Mouse (Mus musculus) neural tube, embryonic 15.5 days (tissue): ENCODE measurements at regions not wholly inside any gene's neighbourhood (a gene's known extent, or its start where the extent isn't known, plus 50 kb on each side); places are given as distances from the start of the nearest gene placed in this dataset.

ENCODE experiments used
- ATAC-seq: fragments of 200-750 bp; cut with Nextera tagmentation; 2 replicates; pipeline ENCODE4 v1.8.0; 2017; ENCODE audit warnings: mild to moderate bottlenecking, moderate TSS enrichment, moderate library complexity; ENCODE audit not compliant: low FRiP score
- H3K27ac ChIP-seq: fragments of 300-500 bp; sonication (generic); replicated peaks from 2 replicates; pipeline ENCODE4 v1.5.1; 2015; ENCODE audit warnings: mild to moderate bottlenecking, inconsistent platforms
- H3K27me3 ChIP-seq: fragments of 300-500 bp; sonication (generic); replicated peaks from 2 replicates; pipeline ENCODE4 v1.6.1; 2015; ENCODE audit warnings: inconsistent platforms
- H3K36me3 ChIP-seq: fragments of 300-500 bp; sonication (generic); 2 replicates; pipeline ENCODE4 v1.6.1; 2015; ENCODE audit warnings: inconsistent platforms
- H3K4me1 ChIP-seq: fragments of 300-500 bp; sonication (generic); 2 replicates; pipeline ENCODE4 v1.6.1; 2015; ENCODE audit warnings: inconsistent platforms
- H3K4me2 ChIP-seq: fragments of 300-500 bp; sonication (generic); 2 replicates; pipeline ENCODE4 v1.6.1; 2015; ENCODE audit warnings: inconsistent platforms, mild to moderate bottlenecking, moderate library complexity
- H3K4me3 ChIP-seq: fragments of 300-500 bp; sonication (generic); replicated peaks from 2 replicates; pipeline ENCODE4 v1.5.1; 2015; ENCODE audit warnings: mild to moderate bottlenecking, inconsistent platforms
- H3K9ac ChIP-seq: fragments of 300-500 bp; sonication (generic); replicated peaks from 2 replicates; pipeline ENCODE4 v1.6.1; 2015; ENCODE audit warnings: mild to moderate bottlenecking, inconsistent platforms
- H3K9me3 ChIP-seq: fragments of 300-500 bp; sonication (generic); replicated peaks from 2 replicates; pipeline ENCODE4 v1.6.1; 2016; ENCODE audit warnings: inconsistent platforms
- WGBS: fragments of 180-500 bp; shearing (Covaris S2); methylation state at CpG from one replicate; pipeline ENCODE4 v1.1.7; 2015; ENCODE audit warnings: mixed read lengths; 5-methylcytosine and 5-hydroxymethylcytosine counted together

DNA sequence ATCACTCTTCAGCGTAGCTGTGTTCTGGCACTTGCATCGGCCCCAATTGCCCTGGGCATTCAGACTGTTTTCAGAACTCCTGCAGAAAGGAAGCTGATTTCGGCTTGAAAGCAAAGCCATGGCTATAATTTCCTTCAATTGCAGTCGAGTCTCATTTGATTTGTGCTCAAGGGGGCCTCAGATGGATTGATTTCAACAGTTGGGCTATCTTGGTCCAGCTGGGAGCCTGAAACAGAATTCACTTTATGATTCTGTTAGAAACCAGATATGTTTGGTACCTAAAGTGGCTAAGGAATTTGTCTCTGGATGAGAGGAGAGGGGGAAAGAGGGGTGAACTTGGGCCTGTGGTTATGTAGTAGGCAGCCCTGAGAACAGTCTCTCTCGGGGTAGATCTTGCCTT, 214.4 kb upstream of the Stt3b start:
- ATAC-seq: no peak
- H3K9me3 ChIP-seq: no peaks in the 10 kb centered on the region
- 29% methylated on average over 5 of the region's 5 CpGs for WGBS
- no peak overlapping the region for H3K4me2 ChIP-seq
- peaks cover 11% of the 10 kb centered on the region; the same call in 1 of the 2 replicates for H3K4me1 ChIP-seq
- H3K4me3 ChIP-seq: no peak overlapping the region
- H3K9ac ChIP-seq: no peak overlapping the region
- no peaks in the 10 kb centered on the region for H3K27me3 ChIP-seq
- H3K27ac ChIP-seq: no peak overlapping the region
- no peaks in the 10 kb centered on the region for H3K36me3 ChIP-seq

DNA sequence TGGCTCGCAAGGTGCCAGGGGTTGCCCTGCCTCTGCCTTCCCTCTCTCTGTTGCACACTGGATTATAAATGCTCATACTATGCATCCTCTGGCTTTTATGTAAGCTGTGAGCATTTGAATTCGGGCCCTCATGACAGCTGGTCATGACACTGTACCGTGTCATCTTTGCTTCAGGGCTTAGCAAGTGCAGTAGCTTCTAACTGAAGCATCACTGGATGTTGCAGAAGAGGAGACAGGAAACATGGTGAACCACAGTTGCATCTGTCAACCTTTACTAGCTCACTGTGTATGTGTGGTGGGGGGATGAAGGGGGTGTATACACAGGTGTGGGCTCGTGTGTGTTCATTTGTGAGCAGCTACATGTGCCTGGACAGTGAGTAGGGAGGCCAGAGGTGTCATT, 216.1 kb upstream of the Stt3b start:
- Histone ChIP-seq H3K27ac (no peak overlapping the region), H3K36me3 (no peaks in the 10 kb centered on the region), H3K4me1 (peaks cover 11% of the 10 kb centered on the region; the same call in 1 of the 2 replicates), H3K9me3 (no peaks in the 10 kb centered on the region), H3K4me3 (no peak overlapping the region), H3K27me3 (no peaks in the 10 kb centered on the region), H3K4me2 (no peak overlapping the region), H3K9ac (no peak overlapping the region)
- ATAC-seq: no peak
- WGBS: 78% methylated on average over 4 of the region's 4 CpGs

DNA sequence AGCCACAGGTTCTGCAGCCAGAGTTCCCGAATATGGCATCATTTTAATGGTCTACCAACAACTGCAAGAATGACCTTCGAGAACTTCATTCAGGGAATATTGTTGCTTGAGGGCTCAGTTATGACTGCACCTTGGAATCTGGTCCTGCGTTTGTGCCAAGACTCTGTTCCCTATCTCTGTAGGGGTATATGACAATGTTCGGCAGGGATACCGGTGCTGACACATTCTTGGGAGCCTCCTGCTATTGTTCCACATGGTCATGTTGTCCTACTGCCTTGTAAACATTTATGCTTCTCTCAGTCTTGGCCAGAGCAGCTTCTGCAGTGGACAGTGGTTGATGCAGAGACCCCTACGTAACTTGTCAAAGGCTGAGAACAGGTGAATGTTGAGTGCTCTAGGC, 216.8 kb upstream of the Stt3b start:
- 90% methylated on average over 6 of the region's 6 CpGs for WGBS
- no peaks in the 10 kb centered on the region for H3K36me3 ChIP-seq
- H3K4me2 ChIP-seq: no peak overlapping the region
- H3K9ac ChIP-seq: no peak overlapping the region
- no peaks in the 10 kb centered on the region for H3K27me3 ChIP-seq
- no peak overlapping the region for H3K27ac ChIP-seq
- H3K4me1 ChIP-seq: peaks cover 11% of the 10 kb centered on the region; the same call in 1 of the 2 replicates
- no peak for ATAC-seq
- no peak overlapping the region for H3K4me3 ChIP-seq
- no peaks in the 10 kb centered on the region for H3K9me3 ChIP-seq

DNA sequence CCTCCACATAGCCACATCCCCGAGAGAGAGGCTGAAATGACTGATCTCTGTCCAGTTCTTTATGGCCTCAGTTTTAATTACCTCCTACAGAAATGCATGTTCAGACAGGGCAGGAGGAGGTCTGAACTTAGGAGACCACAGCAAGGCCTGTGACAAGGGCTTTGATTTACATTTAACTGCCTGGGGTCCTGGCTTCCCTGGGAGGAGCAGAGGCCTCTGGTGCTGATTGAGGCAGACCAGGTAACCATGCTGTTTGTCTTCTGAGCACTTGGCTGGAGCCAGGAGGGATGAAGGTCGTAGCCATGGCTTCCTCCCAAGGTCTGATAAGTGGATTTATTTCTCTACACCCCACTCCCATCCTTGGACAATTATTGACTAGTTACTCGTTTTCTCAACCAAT, 224.0 kb upstream of the Stt3b start:
- no peak for ATAC-seq
- H3K4me2 ChIP-seq: no peak overlapping the region
- H3K4me1 ChIP-seq: peaks cover 6% of the 10 kb centered on the region; the same call in 1 of the 2 replicates
- no peaks in the 10 kb centered on the region for H3K9me3 ChIP-seq
- 33% methylated on average over 3 of the region's 3 CpGs for WGBS
- no peaks in the 10 kb centered on the region for H3K27me3 ChIP-seq
- no peaks in the 10 kb centered on the region for H3K36me3 ChIP-seq
- H3K9ac ChIP-seq: no peak overlapping the region
- H3K27ac ChIP-seq: no peak overlapping the region
- no peak overlapping the region for H3K4me3 ChIP-seq

DNA sequence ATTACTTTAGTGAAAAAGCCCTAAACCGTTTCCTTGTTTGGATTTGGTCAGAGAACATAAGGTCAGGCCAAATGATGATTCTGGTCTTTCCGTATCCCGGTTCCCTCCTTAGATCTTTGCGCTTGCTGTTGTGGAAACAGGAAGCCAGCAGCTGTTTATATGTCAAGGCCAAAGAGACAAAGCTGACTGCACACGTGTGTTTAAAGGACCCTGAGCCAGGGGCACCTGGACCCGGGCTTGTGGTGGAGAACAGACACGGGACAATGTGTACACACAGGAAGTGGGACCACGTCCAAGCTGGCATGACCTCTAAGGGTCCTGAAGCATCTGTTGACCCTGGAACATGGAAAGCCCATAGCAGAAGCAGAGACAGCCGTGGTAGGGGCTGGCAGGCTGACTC, 233.4 kb upstream of the Stt3b start:
- WGBS: 79% methylated on average over 9 of the region's 9 CpGs
- Histone ChIP-seq H3K4me2 (no peak overlapping the region), H3K4me1 (peaks cover 9% of the 10 kb centered on the region), H3K4me3 (no peak overlapping the region), H3K9me3 (no peaks in the 10 kb centered on the region), H3K9ac (no peak overlapping the region), H3K36me3 (no peaks in the 10 kb centered on the region), H3K27me3 (no peaks in the 10 kb centered on the region), H3K27ac (no peak overlapping the region)
- no peak for ATAC-seq

DNA sequence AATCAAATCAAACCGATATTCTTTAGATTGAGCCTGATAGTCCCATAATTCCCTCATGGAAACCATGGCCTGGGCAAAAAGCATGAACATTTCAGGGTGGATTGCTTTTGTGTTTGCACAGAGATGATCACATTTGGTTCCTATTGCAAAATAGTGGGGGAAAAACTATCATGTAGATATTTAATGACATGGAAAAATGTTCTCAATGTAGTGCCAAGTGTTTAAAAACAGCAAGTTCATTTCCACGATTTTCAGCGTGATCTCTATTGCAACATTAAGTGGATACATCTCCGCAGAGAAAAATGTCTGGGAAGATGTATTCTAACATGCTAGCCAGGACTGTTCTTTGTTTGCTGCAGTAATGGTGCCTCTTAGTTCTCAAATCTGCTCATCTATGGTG, 235.0 kb upstream of the Stt3b start:
- no peaks in the 10 kb centered on the region for H3K36me3 ChIP-seq
- H3K9ac ChIP-seq: no peak overlapping the region
- WGBS: 87% methylated on average over 4 of the region's 4 CpGs
- no peaks in the 10 kb centered on the region for H3K27me3 ChIP-seq
- ATAC-seq: no peak
- no peak overlapping the region for H3K4me2 ChIP-seq
- H3K4me1 ChIP-seq: peaks cover 9% of the 10 kb centered on the region
- H3K27ac ChIP-seq: no peak overlapping the region
- no peaks in the 10 kb centered on the region for H3K9me3 ChIP-seq
- H3K4me3 ChIP-seq: no peak overlapping the region

DNA sequence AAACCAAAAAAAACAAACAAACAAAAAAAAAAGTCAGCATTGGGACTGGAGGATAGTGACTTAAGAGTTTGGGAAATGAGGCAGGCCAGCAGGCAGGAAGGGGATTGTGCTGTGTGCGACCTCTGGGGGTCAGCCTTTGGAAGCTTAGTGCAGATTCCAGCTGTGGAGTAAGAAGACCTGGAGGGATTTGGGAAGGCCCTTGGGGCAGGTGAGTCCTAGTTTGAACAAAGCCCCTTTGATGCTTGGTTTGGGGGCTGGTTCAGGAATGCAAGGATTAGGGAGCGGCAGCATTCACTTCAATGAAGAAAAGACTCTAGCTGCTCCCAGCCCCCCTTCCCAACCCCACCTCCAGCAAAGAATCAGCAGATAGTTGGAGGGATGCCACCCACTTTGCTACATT, 235.6 kb upstream of the Stt3b start:
- H3K36me3 ChIP-seq: no peaks in the 10 kb centered on the region
- no peaks in the 10 kb centered on the region for H3K9me3 ChIP-seq
- H3K27ac ChIP-seq: no peak overlapping the region
- no peak overlapping the region for H3K9ac ChIP-seq
- no peak for ATAC-seq
- peaks cover 9% of the 10 kb centered on the region for H3K4me1 ChIP-seq
- WGBS: 73% methylated on average over 2 of the region's 2 CpGs
- no peak overlapping the region for H3K4me2 ChIP-seq
- no peaks in the 10 kb centered on the region for H3K27me3 ChIP-seq
- no peak overlapping the region for H3K4me3 ChIP-seq

DNA sequence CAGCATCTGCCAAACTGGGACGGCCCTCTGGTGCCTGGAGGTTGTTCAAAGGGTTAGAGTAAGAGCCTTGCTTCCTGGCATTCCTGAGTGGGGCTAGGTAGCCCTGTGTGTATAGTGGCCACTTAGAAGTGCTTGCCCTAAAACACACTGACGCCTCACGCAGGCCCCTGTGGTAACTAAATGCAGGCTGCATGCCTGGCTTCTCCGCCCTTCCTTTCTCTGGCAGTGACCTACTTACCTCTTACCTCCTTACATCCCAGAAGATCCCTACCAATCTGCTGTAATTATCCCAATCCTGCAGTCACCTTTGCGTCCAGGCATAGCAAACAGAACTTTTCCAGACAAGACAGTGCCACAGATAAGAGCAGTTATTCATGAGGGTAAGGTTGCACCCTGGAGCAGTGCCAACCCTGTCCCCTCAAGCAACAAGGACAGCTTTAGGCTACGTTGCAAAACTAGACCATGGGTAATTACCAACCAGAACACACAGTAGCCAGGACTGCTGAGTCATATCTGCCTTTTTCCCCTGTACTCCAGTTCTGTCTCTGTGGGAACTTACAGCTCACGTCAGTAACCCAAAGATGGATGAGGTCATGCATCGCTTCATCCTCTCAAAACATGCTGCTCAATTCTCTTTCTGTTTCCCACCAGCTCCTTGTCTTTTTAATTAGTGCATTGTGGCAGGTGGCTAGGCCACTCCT, 237.6 kb upstream of the Stt3b start:
- Histone ChIP-seq H3K9ac (no peak overlapping the region), H3K4me3 (no peak overlapping the region), H3K9me3 (no peaks in the 10 kb centered on the region), H3K4me2 (no peak overlapping the region), H3K36me3 (no peaks in the 10 kb centered on the region), H3K27ac (no peak overlapping the region), H3K27me3 (no peaks in the 10 kb centered on the region), H3K4me1 (peaks cover 9% of the 10 kb centered on the region)
- no peak for ATAC-seq
- 54% methylated on average over 8 of the region's 8 CpGs for WGBS

DNA sequence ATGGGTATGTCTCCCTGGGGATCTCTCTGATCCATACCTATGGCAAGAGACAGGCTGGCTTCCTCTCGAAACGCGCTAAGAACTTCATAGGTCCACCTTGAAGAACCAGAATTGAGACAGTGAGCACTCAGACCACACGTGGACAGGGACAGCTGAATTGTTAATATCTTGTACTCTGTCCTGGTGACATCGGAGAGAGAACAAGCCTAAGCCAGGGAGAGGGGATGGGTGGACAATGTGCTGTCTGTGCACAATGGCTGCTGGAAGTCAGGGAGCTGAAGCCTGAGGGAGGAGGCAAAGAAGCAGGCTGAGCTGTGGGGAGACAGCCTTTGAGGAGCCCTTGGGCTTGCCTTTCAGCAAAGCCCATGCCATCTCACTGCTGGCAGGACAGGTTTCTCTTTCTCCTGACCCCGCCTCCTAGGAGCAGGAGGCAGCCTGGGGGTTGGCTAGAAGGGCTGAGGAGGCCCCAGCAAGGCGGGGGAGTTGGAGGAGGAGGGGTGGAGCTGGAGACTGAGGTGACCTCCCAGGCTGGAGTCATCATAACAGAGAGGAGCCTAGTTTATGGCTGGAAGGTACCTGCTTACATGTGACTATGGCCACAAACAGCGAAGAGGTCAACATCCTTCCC, 238.6 kb upstream of the Stt3b start:
- no peaks in the 10 kb centered on the region for H3K27me3 ChIP-seq
- H3K27ac ChIP-seq: no peak overlapping the region
- no peak overlapping the region for H3K9ac ChIP-seq
- WGBS: 58% methylated on average over 8 of the region's 8 CpGs
- H3K9me3 ChIP-seq: no peaks in the 10 kb centered on the region
- peaks cover 9% of the 10 kb centered on the region for H3K4me1 ChIP-seq
- ATAC-seq: no peak
- H3K4me3 ChIP-seq: no peak overlapping the region
- no peaks in the 10 kb centered on the region for H3K36me3 ChIP-seq
- no peak overlapping the region for H3K4me2 ChIP-seq

DNA sequence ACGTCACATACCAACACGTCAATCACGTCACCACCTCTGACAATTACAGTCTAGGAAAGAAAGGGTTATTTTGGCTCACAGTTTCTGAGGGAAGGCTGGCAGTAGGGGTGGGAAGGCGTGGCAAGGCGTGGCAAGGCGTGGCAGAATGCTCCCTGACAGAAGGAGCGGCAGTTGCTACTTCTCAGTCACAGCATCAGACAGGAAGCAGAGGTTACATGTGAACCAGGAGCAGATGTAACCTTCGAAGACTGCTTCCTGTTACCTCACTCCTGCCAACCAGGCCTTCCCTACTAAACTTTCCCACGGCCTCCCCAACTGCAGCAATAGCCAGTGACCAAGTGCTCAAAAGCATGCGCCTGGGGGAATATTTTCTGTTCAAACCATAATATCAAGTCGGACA, 240.9 kb upstream of the Stt3b start:
- peaks cover 9% of the 10 kb centered on the region for H3K4me1 ChIP-seq
- no peak overlapping the region for H3K27ac ChIP-seq
- H3K4me2 ChIP-seq: no peak overlapping the region
- H3K9ac ChIP-seq: no peak overlapping the region
- no peaks in the 10 kb centered on the region for H3K36me3 ChIP-seq
- ATAC-seq: no peak
- 93% methylated on average over 11 of the region's 11 CpGs for WGBS
- no peaks in the 10 kb centered on the region for H3K27me3 ChIP-seq
- no peaks in the 10 kb centered on the region for H3K9me3 ChIP-seq
- H3K4me3 ChIP-seq: no peak overlapping the region

DNA sequence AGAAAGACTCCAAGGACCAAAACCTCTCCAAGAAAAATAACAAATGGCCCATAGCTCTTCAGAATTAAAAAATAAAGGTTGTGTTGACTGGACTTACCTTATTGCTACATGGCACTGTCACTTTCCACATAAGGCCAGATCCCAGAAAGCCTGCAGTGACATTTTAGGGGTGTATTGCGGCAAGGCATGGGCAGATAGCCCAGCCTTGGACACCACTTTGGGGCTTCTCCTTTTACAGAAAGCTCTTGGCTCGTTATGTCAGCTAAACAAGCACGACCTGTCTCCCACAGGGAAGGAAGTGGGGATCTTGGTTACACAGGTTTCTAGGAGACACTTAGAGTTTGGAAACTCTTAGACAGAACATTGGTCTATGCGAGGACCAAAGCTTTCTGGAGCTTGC, 241.3 kb upstream of the Stt3b start:
- Histone ChIP-seq H3K4me1 (peaks cover 9% of the 10 kb centered on the region), H3K9ac (no peak overlapping the region), H3K9me3 (no peaks in the 10 kb centered on the region), H3K36me3 (no peaks in the 10 kb centered on the region), H3K4me2 (no peak overlapping the region), H3K27ac (no peak overlapping the region), H3K4me3 (no peak overlapping the region), H3K27me3 (no peaks in the 10 kb centered on the region)
- ATAC-seq: no peak
- WGBS: 85% methylated on average over 4 of the region's 4 CpGs

DNA sequence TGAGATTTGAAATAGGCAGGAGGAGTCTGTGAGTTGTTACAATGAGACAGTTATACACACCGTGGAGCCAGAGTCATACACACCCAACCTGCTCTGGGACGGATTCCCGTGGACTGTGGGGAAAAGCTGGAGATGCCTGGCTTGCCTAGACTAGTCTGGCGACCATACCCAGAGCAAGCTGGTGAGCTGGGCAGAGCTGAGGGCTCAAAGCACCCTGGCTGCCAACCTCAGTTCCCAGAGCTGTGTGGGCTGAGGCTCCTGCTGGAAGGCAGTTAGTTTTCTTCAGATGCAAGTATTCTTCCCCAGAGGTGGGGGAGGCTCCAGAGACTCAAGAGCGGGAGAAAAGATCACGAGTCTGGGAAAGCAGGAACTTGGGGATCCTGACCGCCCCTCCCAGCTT, 247.9 kb upstream of the Stt3b start:
- H3K4me2 ChIP-seq: no peak overlapping the region
- no peak for ATAC-seq
- H3K36me3 ChIP-seq: no peaks in the 10 kb centered on the region
- H3K27ac ChIP-seq: no peak overlapping the region
- no peak overlapping the region for H3K9ac ChIP-seq
- H3K4me1 ChIP-seq: peaks cover 5% of the 10 kb centered on the region; the same call in 1 of the 2 replicates
- H3K27me3 ChIP-seq: no peaks in the 10 kb centered on the region
- H3K4me3 ChIP-seq: no peak overlapping the region
- 95% methylated on average over 7 of the region's 7 CpGs for WGBS
- no peaks in the 10 kb centered on the region for H3K9me3 ChIP-seq
